Mouse (Mus musculus) ES-Bruce4 (cell line): ENCODE measurements around the gene Spef1. TPM values are rescaled to one million over a fixed set of nuclear protein-coding genes. Genes with fewer than 3 reads are reported as not detected.

Experiments
- H3K27ac ChIP-seq: 2 replicates; pipeline ENCODE4 v1.5.1; 2012; ENCODE audit warnings: low read length, inconsistent platforms; ENCODE audit not compliant: insufficient read depth
- H3K27me3 ChIP-seq: 2 replicates; pipeline ENCODE4 v1.6.1; 2012; ENCODE audit warnings: mild to moderate bottlenecking, low read length, inconsistent platforms; ENCODE audit not compliant: control insufficient read depth, poor library complexity, insufficient read depth, severe bottlenecking
- H3K36me3 ChIP-seq: 2 replicates; pipeline ENCODE4 v1.6.1; 2012; ENCODE audit warnings: inconsistent platforms, mild to moderate bottlenecking, low read length, moderate library complexity; ENCODE audit not compliant: control insufficient read depth, poor library complexity, insufficient read depth, severe bottlenecking
- H3K4me1 ChIP-seq: one replicate; pipeline ENCODE4 v1.8.1; 2011; ENCODE audit warnings: low read length; ENCODE audit not compliant: control insufficient read depth, insufficient read depth
- H3K4me3 ChIP-seq: 2 replicates; pipeline ENCODE4 v1.5.1; 2011; ENCODE audit warnings: low read depth, mild to moderate bottlenecking, low read length
- H3K9ac ChIP-seq: 2 replicates; pipeline ENCODE4 v1.6.1; 2012; ENCODE audit warnings: low read depth, mild to moderate bottlenecking, inconsistent platforms; ENCODE audit not compliant: poor library complexity, severe bottlenecking
- H3K9me3 ChIP-seq: replicated peaks from 2 replicates; pipeline ENCODE4 v1.6.1; 2012; ENCODE audit warnings: mild to moderate bottlenecking, low read length, inconsistent platforms; ENCODE audit not compliant: control insufficient read depth, poor library complexity, insufficient read depth, severe bottlenecking
- CTCF ChIP-seq: IDR thresholded peaks from one replicate; pipeline ENCODE4 v1.8.1; 2011; ENCODE audit warnings: low read depth, low read length
- EP300 ChIP-seq: IDR thresholded peaks from 2 replicates; pipeline ENCODE4 v1.6.1; 2011; ENCODE audit warnings: low read depth, low read length; ENCODE audit not compliant: insufficient read depth
- POLR2A ChIP-seq: IDR thresholded peaks from one replicate; pipeline ENCODE4 v1.8.1; 2011; ENCODE audit warnings: low read length; ENCODE audit not compliant: insufficient read depth
- polyA plus RNA-seq: library from polyadenylated mRNA; stranded (reverse); fragments of >200 nt; gene quantifications from 2 replicates; pipeline ENCODE4 v1.2.4, GENCODE M21; 2011; ENCODE audit warnings: low read depth; ENCODE audit not compliant: missing spikeins, insufficient read depth, insufficient read length

Gene Spef1
- polyA plus RNA-seq = 1.2 and 2.0 TPM in 2 replicates

- H3K4me3 ChIP-seq = peak within 1 kb of the TSS; percentile 90
- TF ChIP-seq EP300 (no peak), CTCF (no peak), POLR2A (no peak)
- peaks cover 3% of the 10 kb centered on the region for H3K4me1 ChIP-seq
- H3K27me3 ChIP-seq = no peaks in the 10 kb centered on the region
- H3K9ac ChIP-seq = peak within 1 kb of the TSS; percentile 76
- H3K27ac ChIP-seq = no peak within 1 kb of the TSS
- no peaks in the 10 kb centered on the region for H3K36me3 ChIP-seq
- no peaks in the 10 kb centered on the region for H3K9me3 ChIP-seq
Observed at GRCm38 (mm10) chr2:131186771-131187601, at the start of gene Spef1, which contains the start of gene Cdc25b. Spef1 (minus strand) TSS chr2:131187282. Cdc25b (plus strand) TSS chr2:131186949.

- Histone ChIP-seq H3K9me3 (no peaks in the 10 kb centered on the region), H3K27me3 (no peaks in the 10 kb centered on the region), H3K36me3 (no peaks in the 10 kb centered on the region), H3K9ac (no peak overlapping the region; the same call in 1 of the 2 replicates), H3K4me3 (peak overlapping the region; percentile 16; the same call in 1 of the 2 replicates), H3K4me1 (peaks cover 1% of the 10 kb centered on the region), H3K27ac (no peak overlapping the region)
- TF ChIP-seq POLR2A (no peak), CTCF (no peak), EP300 (no peak)
Observed at GRCm38 (mm10) chr2:131234970-131235635, 48.0 kb upstream of the Spef1 start.

- H3K4me3 ChIP-seq = peak overlapping the region; percentile 80
- H3K27ac ChIP-seq = no peak overlapping the region
- no peaks in the 10 kb centered on the region for H3K36me3 ChIP-seq
- TF ChIP-seq CTCF (no peak), POLR2A (no peak), EP300 (no peak)
- H3K27me3 ChIP-seq = no peaks in the 10 kb centered on the region
- H3K9me3 ChIP-seq = no peaks in the 10 kb centered on the region
- peaks cover 1% of the 10 kb centered on the region for H3K4me1 ChIP-seq
- H3K9ac ChIP-seq = peak overlapping the region; percentile 73
Observed at GRCm38 (mm10) chr2:131234127-131234650, 47.1 kb upstream of the Spef1 start.

GRCm38 (mm10) chr2:131233307-131234126, 46.4 kb upstream of the Spef1 start, which contains the start of gene Mavs:
Mavs (plus strand) TSS chr2:131234063.
- Histone ChIP-seq H3K9ac (peak within 1 kb of the TSS; percentile 73), H3K4me3 (peak within 1 kb of the TSS; percentile 80), H3K27me3 (no peaks in the 10 kb centered on the region), H3K9me3 (no peaks in the 10 kb centered on the region), H3K36me3 (no peaks in the 10 kb centered on the region), H3K27ac (peak within 1 kb of the TSS; percentile 39; the same call in 1 of the 2 replicates), H3K4me1 (peaks cover 1% of the 10 kb centered on the region)
- TF ChIP-seq POLR2A = peak; percentile 89
- TF ChIP-seq EP300 = 0 out of 2 replicates have a peak, but pooled peaks have one; percentile 8
- TF ChIP-seq CTCF = no peak

- Histone ChIP-seq H3K36me3 (no peaks in the 10 kb centered on the region), H3K27ac (peak overlapping the region; percentile 78), H3K9me3 (no peaks in the 10 kb centered on the region), H3K27me3 (no peaks in the 10 kb centered on the region), H3K4me3 (no peak overlapping the region), H3K9ac (no peak overlapping the region), H3K4me1 (peaks cover 1% of the 10 kb centered on the region)
- TF ChIP-seq CTCF (no peak), POLR2A (peak; percentile 22), EP300 (peak; percentile 42; the same call in 1 of the 2 replicates)
Observed at GRCm38 (mm10) chr2:131232558-131232957, 45.5 kb upstream of the Spef1 start.
